Mouse (Mus musculus): Measurements from ENCODE around the gene Duoxa1.

Gene Duoxa1

GRCm38 (mm10) chr2:122332222-122332621 is 18.7 kb upstream of the Duoxa1 start:
- WGBS, result 97% methylated on average over 3 of the region's 3 CpGs

- WGBS, result 82% methylated on average over 6 of the region's 6 CpGs
These were observed 16.8 kb upstream of the Duoxa1 start for GRCm38 (mm10) chr2:122330317-122330716.

- WGBS, result 85% methylated on average over 3 of the region's 3 CpGs
These were observed 14.5 kb upstream of the Duoxa1 start for GRCm38 (mm10) chr2:122327986-122328385.

- 66% methylated on average over 2 of the region's 2 CpGs for WGBS
These were observed 11.8 kb upstream of the Duoxa1 start for GRCm38 (mm10) chr2:122325361-122325760.

- 84% methylated on average over 3 of the region's 3 CpGs for WGBS
These were observed 11.1 kb upstream of the Duoxa1 start for GRCm38 (mm10) chr2:122324586-122324985.

GRCm38 (mm10) chr2:122323960-122324359 is 10.4 kb upstream of the Duoxa1 start:
- WGBS, result 74% methylated on average over 3 of the region's 3 CpGs

- WGBS, result 79% methylated on average over 4 of the region's 4 CpGs
These were observed 3.9 kb upstream of the Duoxa1 start for GRCm38 (mm10) chr2:122317384-122317783.

GRCm38 (mm10) chr2:122315372-122315771 is 1.8 kb upstream of the Duoxa1 start, which contains the start of gene Duox1:
Gene Duox1, plus strand, starts transcription at chr2:122315672.
- WGBS, result 90% methylated on average over 7 of the region's 7 CpGs

GRCm38 (mm10) chr2:122312722-122313417 is 660 bp downstream of the Duoxa1 start:
- WGBS, result 4% methylated on average over 27 of the region's 27 CpGs

GRCm38 (mm10) chr2:122311561-122311960 is 2.0 kb downstream of the Duoxa1 start:
- 55% methylated on average over 2 of the region's 2 CpGs for WGBS

- 38% methylated on average over 3 of the region's 3 CpGs for WGBS
These were observed 3.9 kb downstream of the Duoxa1 start for GRCm38 (mm10) chr2:122309647-122310046.

- WGBS, result 33% methylated on average over 4 of the region's 4 CpGs
These were observed 7.3 kb downstream of the Duoxa1 start for GRCm38 (mm10) chr2:122306184-122306583.

GRCm38 (mm10) chr2:122305097-122305892 is 8.2 kb downstream of the Duoxa1 start:
- 93% methylated on average over 16 of the region's 16 CpGs for WGBS

- WGBS, result 94% methylated on average over 6 of the region's 6 CpGs
These were observed 9.0 kb downstream of the Duoxa1 start for GRCm38 (mm10) chr2:122304544-122304943.

GRCm38 (mm10) chr2:122302574-122303241 is 10.8 kb downstream of the Duoxa1 start:
- WGBS, result 17% methylated on average over 9 of the region's 9 CpGs

- WGBS, result 8% methylated on average over 23 of the region's 23 CpGs
These were observed 11.5 kb downstream of the Duoxa1 start for GRCm38 (mm10) chr2:122301921-122302573.

GRCm38 (mm10) chr2:122301081-122301920 is 12.2 kb downstream of the Duoxa1 start:
- 1% methylated on average over 48 of the region's 48 CpGs for WGBS

- 13% methylated on average over 14 of the region's 14 CpGs for WGBS
These were observed 12.9 kb downstream of the Duoxa1 start for GRCm38 (mm10) chr2:122300656-122301020.

GRCm38 (mm10) chr2:122299911-122300655 is 13.4 kb downstream of the Duoxa1 start:
- WGBS, result 40% methylated on average over 14 of the region's 14 CpGs
